Mouse (Mus musculus): ENCODE results near the gene Dctpp1.

The Dctpp1 gene

GRCm38 (mm10) chr7:127231376-127231775 is 29.1 kb downstream of the Dctpp1 start:
- DNase-seq: no peak

GRCm38 (mm10) chr7:127228615-127229303 is 31.8 kb downstream of the Dctpp1 start:
- DNase-seq: peak; percentile 67

- no peak for DNase-seq
Observed at GRCm38 (mm10) chr7:127225147-127225995, 35.1 kb downstream of the Dctpp1 start.

GRCm38 (mm10) chr7:127224616-127225015 is 35.9 kb downstream of the Dctpp1 start:
- DNase-seq: no peak

GRCm38 (mm10) chr7:127223515-127224478 is 36.7 kb downstream of the Dctpp1 start:
- no peak for DNase-seq

- no peak for DNase-seq
Observed at GRCm38 (mm10) chr7:127223106-127223505, 37.4 kb downstream of the Dctpp1 start.

- DNase-seq: no peak
Observed at GRCm38 (mm10) chr7:127220440-127220839, 40.1 kb downstream of the Dctpp1 start.

GRCm38 (mm10) chr7:127218670-127219069 is 41.8 kb downstream of the Dctpp1 start:
- no peak for DNase-seq

GRCm38 (mm10) chr7:127217901-127218642 is 42.4 kb downstream of the Dctpp1 start:
- DNase-seq: no peak

GRCm38 (mm10) chr7:127217475-127217874 is 43.0 kb downstream of the Dctpp1 start:
- no peak for DNase-seq

GRCm38 (mm10) chr7:127216307-127216706 is 44.2 kb downstream of the Dctpp1 start:
- no peak for DNase-seq

GRCm38 (mm10) chr7:127214981-127215871 is 45.3 kb downstream of the Dctpp1 start:
- DNase-seq: peak; percentile 66

- DNase-seq: no peak
Observed at GRCm38 (mm10) chr7:127214521-127214920, 46.0 kb downstream of the Dctpp1 start.

- DNase-seq: no peak
Observed at GRCm38 (mm10) chr7:127213930-127214329, 46.6 kb downstream of the Dctpp1 start.

- peak; percentile 51 for DNase-seq
Observed at GRCm38 (mm10) chr7:127213485-127213884, 47.0 kb downstream of the Dctpp1 start.

GRCm38 (mm10) chr7:127212432-127213250 is 47.9 kb downstream of the Dctpp1 start:
- peak; percentile 43 for DNase-seq

GRCm38 (mm10) chr7:127211014-127211745 is 49.3 kb downstream of the Dctpp1 start:
- peak; percentile 51 for DNase-seq

- DNase-seq: peak; percentile 67
Observed at GRCm38 (mm10) chr7:127210266-127210665, 50.2 kb downstream of the Dctpp1 start.

GRCm38 (mm10) chr7:127209851-127210250 is 50.7 kb downstream of the Dctpp1 start:
- DNase-seq: no peak

Data from cerebellum, adult 11-12 months (tissue).